Mouse (Mus musculus): ENCODE data around the gene Gclm.
"Not testable (repeated sequence)": the region's sequence is repeated elsewhere in the genome, so short reads cannot be mapped to it uniquely, and the experiment has no call there.

Gene Gclm

DNA sequence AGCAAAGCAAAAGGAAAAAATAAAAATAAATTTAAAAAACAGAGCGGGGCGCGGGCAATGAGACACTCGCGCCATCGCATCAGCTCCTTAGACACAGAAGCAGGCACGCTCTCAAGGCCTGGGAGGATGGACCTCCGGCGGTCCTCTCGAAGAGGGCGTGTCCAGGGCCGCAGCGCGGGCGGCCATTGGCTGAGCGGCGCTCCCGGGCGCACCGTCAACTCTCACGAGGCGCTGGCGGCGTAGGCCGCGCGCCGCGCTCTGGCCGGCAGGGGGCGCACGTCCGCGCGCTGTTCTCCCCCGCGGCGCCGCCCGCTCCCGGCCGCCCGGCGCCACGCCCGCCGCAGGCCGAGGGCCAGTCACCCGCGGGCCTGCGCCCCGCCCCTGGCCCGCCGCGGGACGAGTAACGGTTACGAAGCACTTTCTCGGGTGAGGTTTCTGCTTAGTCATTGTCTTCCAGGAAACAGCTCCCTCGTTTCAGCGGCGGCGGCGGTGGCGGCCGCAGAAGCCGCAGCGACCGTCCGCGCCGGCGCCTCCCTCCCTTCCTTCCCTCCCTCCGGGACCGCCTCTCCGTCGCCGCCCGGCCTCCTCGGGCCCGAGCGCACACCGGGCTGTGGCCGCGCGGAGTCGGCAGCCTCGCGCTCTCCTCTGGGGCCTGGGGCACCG is at the start of gene Gclm:
Gene Gclm (plus strand): TSS at position 343 of the 663 bp plus-strand sequence.
- DNase-seq (ENCODE audit: low read depth, low spot score) = peak; percentile 83

DNA sequence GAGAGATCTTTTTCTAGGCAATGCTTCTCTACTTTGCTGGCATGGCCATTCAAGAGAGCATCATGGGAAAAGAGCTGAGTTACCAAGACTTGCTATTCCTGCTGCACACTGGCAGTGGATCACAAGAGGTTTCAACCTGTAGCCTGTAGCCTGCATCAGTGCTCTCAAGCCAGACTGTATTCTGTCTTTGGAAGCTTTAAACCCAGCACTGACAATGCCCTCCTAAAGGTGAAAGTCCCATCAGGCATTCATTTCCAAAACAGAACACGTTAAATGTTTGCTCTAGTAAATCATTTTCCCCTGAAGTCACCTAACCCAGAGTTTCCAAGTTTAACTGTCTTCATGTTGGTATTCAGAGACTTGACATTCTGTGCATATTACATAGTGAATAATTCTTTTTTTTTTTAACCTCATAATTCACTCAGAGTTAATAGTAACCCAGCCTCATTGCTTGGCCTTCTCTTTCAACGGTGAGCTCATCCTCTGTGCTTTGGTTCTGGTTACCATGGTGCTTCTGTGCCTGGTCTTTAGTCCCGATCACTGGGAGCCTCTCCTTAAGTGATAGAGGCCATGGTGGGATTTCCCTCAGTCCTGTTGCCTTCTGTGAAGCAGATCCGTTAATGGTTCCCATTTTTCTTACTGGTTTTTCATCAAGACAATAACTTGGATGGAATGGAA is 48.6 kb upstream of the Gclm start:
- DNase-seq (ENCODE audit: low read depth, low spot score) = no peak

DNA sequence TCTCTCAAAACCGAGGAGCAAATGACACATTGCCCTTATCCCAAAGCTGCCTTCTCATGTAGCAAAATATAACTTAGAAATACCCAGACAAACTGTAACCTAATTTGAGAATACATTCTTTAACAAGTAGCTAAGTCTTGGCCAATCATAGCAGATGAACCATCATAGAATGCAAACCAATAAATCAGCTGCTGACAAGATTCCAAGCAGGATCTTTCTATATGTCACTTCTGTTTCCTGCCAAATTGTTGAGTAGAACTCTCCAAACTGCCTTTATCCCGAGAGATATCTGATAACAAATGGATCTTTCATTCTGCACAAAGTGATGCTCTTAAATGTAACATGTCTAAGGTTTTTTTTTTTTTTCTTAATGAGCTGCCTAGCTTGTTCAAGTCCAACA is 46.8 kb upstream of the Gclm start:
- no peak for DNase-seq (ENCODE audit: low read depth, low spot score)

DNA sequence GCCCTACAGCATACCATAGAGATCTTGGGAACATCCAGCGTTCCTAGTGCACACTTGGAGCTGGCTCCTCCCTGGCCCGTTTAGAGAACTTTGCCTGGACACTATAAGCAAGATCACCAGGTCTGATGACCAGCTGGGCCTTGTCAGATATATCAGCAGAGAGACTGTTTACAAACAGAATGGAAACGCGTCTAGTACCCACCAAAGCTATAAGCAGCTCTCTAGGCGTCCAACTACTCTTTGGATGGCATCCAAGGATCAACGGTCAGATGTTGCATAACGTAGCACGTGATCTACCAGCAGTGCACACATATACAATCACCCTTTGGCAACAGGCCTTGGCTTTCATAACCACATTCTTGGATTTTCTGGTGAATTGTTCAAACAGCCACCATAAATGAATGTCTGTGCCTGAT is 46.4 kb upstream of the Gclm start:
- no peak for DNase-seq (ENCODE audit: low read depth, low spot score)

DNA sequence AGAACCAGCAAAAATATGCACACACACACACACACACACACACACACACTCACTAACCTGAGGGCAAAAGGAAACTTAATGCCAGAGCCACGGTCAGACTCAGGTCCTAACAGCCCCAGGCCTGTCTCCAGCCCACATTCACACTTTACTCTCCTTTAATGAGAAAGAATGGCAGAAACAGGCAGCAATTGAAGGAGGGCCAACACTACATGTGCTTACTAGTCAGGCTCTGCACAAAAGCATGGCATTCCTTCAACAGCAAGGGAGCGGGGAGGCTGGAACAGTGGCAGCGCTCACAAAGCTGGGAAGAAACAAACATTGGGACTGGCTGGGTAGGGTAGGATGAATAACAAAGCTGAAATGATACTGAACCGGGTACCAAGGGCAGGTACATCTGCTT is 45.8 kb upstream of the Gclm start:
- DNase-seq (ENCODE audit: low read depth, low spot score) = no peak

DNA sequence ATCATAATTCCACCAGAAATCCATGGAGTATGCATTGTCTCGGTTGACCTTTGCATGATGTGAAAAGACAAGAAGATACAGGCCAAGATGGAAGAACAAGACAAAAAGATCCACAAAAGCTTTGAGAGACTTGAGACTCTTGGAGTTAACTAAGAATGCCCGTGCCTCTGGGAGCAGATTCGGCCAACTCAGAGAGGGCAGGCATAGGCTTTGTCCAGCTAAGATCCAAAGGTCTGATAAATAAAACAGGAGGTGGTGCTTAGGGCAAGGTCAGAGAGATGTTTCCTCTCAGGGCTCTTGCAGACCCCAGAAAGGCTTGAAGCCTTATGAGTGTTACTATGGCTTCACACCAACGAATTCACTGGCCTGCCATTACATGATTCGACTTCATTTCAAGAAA is 45.3 kb upstream of the Gclm start:
- no peak for DNase-seq (ENCODE audit: low read depth, low spot score)

DNA sequence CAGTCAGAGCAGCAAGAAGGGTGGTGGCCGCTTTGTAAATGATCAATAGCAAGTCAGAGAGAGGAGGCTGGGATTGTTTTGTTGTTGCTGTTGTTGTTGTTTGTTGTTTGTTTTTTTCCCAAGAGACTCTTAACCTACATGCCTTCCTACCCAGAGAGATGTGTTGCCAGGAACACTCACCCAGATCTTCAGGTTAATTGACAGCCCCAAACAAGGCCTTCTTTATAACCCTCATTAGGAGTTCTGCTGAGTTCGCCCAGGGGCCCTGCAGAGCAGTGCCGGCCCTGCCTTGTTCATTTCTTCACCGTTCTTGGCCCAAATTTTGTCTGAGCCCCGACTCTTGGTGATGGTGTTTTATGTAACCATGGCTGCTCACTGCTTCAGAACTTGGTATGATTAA is 44.9 kb upstream of the Gclm start:
- DNase-seq (ENCODE audit: low read depth, low spot score) = no peak

DNA sequence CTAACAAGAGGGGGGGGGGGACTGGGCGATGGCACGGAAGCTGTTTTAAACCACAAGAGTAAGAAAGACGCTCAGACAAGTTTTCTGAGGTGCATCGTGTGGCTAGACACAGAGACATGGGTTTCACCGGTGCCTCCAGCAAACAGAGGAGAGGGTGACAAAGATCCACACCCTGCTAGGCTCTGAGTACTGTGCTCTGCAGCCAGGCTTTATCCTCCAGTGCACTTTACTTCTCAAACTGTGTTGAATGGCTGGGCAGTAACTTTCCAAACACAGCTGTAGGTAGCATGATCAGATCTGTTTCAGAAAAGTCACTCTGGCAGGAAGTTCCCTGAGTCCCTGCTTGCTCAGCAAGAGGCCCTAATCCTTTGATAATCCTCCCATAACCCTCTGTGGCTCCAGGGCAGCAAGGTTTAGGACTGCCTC is 43.0 kb upstream of the Gclm start:
- DNase-seq (ENCODE audit: low read depth, low spot score) = no peak

DNA sequence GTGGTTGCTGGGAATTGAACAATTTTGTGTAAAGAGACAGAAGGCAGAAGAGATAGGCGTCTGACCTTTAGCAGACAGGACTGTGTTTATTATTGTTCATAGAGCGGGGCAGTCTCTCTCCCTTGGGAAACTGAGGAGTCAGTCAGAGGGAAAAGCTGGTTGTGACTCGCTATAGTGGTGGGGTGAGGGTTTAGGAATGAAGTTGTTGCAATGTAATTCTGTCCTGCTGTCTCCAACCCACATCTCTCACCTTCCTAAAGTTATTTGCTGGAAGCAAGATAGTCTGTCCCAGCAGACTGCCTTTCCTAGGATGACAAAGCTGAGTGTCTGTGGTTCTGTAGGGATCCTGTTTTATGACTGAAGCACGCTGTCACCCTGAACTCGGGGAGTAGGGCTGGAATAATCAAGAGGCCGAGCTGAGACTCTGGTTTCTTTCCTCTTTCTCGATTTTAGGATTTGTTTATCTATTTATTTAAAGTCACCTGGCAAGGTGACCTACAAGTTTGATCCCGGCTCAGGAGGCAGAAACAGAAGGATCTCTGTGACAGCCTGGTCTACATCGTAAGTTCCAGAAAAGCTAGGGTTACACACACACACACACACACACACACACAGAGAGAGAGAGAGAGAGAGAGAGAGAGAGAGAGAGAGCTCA is 41.6 kb upstream of the Gclm start:
- DNase-seq (ENCODE audit: low read depth, low spot score) = no peak

DNA sequence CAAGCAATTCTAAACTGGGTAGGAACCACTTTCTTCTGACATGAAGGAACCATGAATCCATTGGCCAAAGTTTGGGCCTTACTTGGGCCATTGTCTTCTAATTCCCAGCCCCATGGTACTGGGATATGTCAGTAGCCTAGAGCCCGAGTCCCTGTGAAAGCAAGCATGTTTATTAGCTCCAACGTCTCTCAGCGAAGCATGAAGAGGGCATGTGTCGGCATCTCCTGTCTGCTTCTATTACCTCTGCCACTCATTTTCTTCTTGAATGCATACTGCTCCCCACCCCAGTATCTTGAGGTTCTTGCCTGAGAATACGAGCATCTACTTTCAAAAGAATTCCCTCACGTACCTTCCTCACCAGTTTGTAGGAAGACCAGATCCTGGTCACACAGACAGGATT is 39.6 kb upstream of the Gclm start:
- no peak for DNase-seq (ENCODE audit: low read depth, low spot score)

DNA sequence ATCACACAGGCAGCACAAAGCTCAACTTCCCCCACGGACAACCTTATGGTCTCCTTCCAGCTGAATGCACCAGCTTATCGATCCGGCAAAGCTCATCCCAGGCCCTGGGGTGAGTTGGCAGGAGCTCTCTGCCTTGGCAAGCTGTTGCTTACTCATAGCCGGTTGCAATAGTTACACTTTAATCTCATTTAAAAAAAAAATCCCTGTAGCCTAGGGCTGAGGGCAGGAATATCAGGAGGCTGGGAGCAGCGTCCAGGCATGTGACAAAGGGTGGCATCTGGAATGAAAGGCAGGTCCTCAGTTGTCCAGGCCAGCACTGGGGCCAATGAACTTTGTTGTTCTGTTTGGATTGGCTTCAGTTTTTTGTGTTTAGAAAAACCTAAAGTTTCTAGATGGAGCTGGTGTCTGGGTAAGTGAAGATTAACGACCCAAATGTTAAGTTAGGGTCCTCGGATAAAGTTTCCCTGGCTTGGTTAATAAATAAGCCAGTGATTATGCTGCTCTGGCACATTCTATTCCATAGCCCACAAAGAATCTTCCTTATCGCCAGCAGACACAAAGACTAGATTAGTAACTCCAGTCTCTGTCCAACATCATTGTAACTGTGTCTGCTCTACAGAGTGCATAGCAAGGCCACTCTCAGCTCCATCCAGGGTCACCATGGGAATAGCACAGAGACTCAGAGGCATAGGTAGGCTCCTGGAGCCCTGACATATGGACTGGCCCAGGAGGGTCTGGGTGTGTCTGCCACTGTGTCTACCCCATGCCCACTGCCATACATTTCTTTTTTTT is 38.9 kb upstream of the Gclm start:
- DNase-seq (ENCODE audit: low read depth, low spot score) = no peak

DNA sequence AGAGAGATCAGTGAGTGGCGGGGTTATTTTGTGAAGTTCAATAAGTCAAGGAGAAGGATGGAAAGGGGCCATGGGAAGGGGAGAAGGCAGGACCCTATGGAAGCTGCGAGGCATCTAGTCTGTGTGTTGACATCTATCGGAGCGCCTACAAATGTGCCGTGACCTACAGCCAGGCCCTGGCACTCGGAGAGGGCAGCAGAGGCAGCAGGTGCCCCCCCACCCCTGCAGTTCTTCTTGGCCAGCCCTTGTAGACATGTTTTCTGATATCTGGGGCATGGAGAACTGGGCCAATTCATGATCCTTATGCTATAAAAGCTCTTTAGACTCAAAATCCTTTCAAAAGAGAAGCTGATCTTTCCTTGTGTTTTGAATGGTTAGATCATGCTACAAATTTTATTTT is 37.6 kb upstream of the Gclm start:
- DNase-seq (ENCODE audit: low read depth, low spot score) = no peak

DNA sequence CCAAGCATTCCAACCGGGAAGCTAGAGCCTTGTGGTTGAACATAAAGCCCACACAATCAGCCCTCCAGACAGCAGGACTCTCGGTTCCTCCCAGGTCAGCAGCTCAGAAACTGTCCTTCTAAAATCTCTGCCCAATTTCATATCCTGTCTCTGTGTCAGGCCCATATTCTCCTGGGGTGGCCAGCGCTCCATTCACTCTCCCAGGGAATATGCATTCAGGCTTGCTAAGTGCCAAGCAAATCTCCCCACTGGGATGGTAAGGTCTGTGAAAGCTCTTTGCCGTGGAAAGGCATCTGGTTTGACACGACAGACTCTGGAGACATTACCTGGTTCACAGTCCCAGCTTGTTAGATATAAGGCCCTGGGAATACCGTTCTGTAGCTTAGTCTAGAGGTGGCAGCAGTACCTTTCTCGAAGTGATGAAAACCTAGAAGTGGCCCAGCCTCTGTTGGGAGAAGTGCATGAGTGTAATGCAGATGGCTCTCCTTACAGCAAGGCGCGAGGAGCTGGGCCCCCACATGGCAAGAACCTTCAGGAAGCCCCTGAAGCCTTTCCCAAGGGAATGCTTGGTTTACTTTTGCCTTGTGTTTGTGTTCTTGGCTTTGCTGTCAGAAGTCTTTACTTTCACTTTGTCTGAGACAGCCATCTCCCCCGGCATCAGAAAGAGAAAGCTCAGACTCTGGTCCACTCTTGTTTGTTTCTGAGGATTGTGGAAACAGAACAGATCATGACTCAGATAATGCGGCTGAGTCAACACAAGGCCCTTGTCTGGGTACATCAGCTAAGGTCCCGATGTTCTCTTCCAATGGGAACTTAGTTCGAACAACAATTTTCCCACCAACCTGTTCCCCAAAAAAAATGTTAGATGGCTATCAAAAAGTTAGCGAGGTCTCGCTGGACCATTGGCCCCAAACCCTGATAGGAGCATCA is 36.8 kb upstream of the Gclm start:
- no peak for DNase-seq (ENCODE audit: low read depth, low spot score)

DNA sequence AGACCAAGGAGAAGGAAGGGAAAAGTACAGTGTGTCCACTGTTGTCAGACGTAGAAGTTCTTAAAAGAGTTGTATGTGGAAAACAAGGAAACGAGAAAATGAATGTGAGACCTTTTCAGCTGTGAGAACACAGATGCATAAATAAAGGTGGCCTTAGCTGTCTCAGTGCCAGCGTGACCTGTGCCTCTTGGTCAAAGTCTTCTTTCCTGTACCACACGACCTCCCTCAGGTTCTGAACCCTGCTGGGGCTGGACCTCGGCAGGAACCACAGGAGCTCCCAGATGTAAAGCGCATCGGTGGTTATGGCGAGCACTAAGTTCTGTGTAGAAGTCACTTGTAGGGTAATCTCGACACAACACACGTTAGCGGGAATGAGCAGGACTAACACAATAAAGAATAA is 35.8 kb upstream of the Gclm start:
- no peak for DNase-seq (ENCODE audit: low read depth, low spot score)

DNA sequence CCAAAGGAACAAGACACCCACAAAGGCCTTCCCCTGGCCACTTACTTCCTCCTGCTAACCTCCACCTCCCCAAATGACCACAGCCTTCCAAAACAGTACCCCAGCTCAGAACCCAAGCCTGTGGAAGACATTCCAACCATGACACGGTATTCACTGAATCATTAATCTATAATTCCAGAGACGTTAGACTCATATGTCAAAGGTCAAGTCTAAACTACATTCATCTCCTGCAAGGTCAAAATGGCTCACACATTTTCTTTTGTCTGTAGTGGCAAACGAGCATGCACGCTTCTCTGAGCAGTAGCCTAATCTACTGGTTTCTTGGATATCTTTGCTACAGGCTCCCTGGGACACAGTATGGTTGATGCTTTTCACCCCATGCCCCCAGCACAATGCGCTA is 34.9 kb upstream of the Gclm start:
- no peak for DNase-seq (ENCODE audit: low read depth, low spot score)

DNA sequence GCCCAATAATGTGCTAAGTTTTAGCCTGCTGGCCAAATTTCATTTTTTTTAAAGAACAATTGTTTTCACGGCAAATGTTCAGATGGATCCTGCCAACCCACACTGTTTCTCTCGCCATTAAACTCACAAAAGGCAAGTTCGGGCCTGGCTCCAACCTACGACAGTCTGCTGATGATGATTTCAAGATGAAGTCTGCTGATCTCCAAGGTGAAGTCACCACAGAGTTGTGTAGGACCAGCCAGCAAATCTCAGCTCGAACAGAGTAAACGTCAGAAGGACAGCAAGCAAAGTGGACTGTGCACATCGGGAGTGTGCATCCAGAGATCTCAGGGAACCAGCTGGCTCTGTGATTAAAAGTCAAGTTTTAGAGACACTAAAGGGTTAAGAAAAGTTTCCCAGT is 34.5 kb upstream of the Gclm start:
- no peak for DNase-seq (ENCODE audit: low read depth, low spot score)

DNA sequence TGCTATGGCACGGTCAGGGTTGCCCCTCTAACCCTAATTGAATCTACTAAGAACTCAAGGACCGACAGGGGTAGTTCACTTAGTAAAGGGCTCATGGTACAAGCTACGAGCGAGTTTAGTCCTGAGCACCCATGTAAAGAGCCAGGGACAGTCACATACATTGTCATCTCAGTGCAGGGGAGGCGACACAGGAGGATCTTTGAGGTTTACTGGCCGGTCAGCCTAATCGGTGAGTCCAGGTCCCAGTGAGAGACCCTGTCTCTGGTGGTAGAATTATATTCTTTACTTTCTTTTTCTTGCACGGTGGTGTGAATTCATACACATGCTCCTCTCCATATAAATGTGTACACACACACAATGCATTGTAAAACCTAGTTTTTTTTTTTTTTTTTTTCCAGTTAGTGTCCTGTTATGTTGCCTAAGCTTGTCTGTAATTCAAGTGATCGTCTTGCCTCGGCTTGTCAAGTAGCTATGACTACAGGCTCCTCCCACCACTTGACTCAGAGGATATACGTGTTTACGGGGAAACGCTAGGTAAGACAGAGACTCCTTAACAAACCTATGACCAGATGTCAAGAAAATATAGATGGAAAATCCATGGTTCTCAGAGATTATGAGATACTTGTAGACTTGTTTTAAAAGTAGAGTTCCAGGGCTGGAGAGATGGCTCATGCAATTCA is 33.8 kb upstream of the Gclm start:
- no peak for DNase-seq (ENCODE audit: low read depth, low spot score)

DNA sequence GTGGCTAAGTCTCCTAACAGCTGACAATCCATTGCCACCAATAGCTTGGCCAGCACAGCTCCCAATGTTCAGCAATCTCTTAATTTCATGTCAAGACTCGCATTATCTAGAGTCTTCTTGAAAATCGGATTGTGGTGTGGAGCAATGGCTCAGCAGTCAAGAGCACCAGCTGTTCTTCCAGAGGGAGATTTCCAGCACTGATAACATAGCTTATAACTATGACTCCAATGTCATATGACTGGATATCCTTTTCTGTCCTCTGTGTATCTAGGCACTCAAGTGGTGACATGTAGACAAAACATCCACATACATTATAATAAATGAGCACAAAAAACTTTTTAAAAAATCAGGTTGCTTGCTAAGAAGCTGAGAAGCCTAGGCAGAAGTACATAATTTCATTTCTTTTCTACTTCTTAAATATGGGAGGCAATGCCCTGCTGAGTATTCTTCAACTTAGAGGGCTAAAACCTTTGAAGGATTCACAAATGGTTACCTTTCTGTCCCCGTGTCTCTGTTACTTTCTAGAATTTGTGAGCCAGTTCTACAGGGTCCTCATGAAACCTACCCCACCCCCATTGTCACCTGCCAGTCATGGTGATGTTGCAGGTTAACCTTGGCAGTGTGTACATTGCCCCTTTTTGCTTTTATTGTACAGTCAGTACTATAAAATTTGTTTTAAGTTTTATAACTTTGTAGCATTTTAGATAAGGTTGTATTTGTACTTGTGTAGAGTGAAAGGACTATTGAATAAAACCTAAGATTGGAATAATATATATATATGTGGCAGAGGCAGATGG is 23.9 kb upstream of the Gclm start:
- no peak for DNase-seq (ENCODE audit: low read depth, low spot score)

DNA sequence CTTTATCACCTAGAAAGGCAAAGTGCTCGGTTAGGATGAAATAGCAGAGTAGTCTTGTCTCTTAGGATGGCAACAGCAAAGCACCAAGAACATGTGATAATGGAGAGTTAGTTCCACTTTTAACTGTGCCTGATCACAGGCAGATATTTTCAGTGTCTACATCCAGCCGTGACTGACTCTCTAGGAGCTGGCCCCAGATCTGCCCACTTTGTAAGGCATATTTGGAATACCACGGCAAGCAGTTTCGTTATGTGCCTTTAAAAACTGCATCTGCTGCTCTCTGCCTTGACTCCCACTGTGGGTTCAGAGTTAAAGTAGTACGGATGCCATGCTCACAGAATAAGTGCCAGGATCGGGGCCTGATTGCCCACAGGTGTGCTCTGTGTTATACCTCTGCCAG is 18.4 kb upstream of the Gclm start:
- not testable (repeated sequence) for DNase-seq (ENCODE audit: low read depth, low spot score)

DNA sequence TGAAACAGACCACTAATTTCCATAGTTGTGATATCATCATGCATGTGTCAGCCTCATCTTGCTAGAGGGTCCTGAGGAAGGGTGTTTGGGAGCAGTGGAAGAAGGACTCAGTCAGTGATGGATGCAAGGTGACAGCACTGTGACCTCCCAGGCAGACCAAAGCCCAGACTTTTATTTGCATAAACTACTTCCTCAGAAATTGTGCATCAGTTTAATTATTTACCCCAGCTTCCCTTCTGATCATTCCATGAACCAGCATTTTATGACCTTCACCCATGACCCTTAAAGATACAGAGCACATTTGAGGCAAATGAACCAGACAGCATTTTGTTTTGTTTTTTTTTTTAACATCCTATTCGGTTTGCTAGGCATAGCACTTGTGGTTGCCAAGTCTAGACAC is 9.6 kb upstream of the Gclm start:
- no peak for DNase-seq (ENCODE audit: low read depth, low spot score)

All from telencephalon, adult 2 months (tissue).